Mouse (Mus musculus): ENCODE results near the gene Dok3. TPM values are rescaled to one million over a fixed set of nuclear protein-coding genes. Genes with fewer than 3 reads are reported as not detected.

The Dok3 gene
- polyA plus RNA-seq, 1 experiment from 2014 or later, result 2.5 TPM

DNA sequence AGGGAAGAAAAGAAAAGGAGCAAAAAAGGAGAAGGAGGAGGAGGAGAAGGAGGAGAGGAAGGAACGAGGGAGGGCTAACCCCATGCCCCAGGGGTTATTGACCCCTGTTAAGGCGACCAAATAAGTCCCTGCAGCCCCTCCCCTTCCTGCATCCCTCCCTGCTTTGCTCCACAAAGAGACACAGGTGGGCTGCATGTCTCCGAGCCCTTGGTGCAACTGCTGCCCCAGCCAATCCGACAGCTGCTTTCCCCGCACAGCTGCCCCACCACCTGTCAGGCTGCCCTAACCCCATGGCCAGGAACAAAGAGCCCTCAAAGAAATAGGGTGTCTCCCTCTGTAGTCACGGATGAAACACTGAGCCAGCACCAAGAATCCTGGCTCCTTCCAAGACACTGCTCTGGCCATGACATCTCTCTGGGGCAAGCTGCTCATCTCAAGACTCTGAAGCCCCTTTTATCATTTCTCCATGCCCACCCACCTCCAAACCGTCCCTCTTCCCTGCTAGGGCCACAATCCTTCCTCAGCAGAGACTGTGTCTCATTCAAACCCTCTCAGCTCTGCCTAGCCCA lies 44.5 kb downstream of the Dok3 start:
- Histone ChIP-seq H3K27ac (peak overlapping the region; percentile 63), H3K4me2 (replicated peaks) (peak overlapping the region; percentile 95), H3K27me3 (no peaks in the 10 kb centered on the region), H3K9ac (peak overlapping the region; percentile 98), H3K4me1 (peaks cover 43% of the 10 kb centered on the region), H3K4me3 (peak overlapping the region; percentile 85), H3K36me3 (peaks cover 46% of the 10 kb centered on the region), H3K9me3 (no peaks in the 10 kb centered on the region)
- ATAC-seq (ENCODE audit: insufficient number of reproducible peaks, insufficient read depth, low FRiP score, low TSS enrichment), result no peak
- 16% methylated on average over 7 of the region's 7 CpGs for WGBS

- 0 out of 2 replicates have a peak overlapping the region, but pooled peaks have one; percentile 98 for H3K9ac ChIP-seq
- WGBS, result 36% methylated on average over 15 of the region's 15 CpGs
- H3K9me3 ChIP-seq, result no peaks in the 10 kb centered on the region
- H3K36me3 ChIP-seq, result peaks cover 56% of the 10 kb centered on the region
- H3K27ac ChIP-seq, result no peak overlapping the region
- no peak for ATAC-seq (ENCODE audit: insufficient number of reproducible peaks, insufficient read depth, low FRiP score, low TSS enrichment)
- H3K4me1 ChIP-seq, result peaks cover 43% of the 10 kb centered on the region
- peak overlapping the region; percentile 95 for H3K4me2 ChIP-seq (replicated peaks)
- H3K4me3 ChIP-seq, result 0 out of 2 replicates have a peak overlapping the region, but pooled peaks have one; percentile 3
- H3K27me3 ChIP-seq, result no peaks in the 10 kb centered on the region
Observed at GRCm38 (mm10) chr13:55483593-55483992, 45.5 kb downstream of the Dok3 start.

- 38% methylated on average over 9 of the region's 9 CpGs for WGBS
- Histone ChIP-seq H3K9me3 (no peaks in the 10 kb centered on the region), H3K36me3 (peaks cover 56% of the 10 kb centered on the region), H3K9ac (no peak overlapping the region), H3K27me3 (no peaks in the 10 kb centered on the region), H3K4me3 (no peak overlapping the region), H3K4me1 (peaks cover 39% of the 10 kb centered on the region), H3K4me2 (replicated peaks) (peak overlapping the region; percentile 95), H3K27ac (no peak overlapping the region)
- no peak for ATAC-seq (ENCODE audit: insufficient number of reproducible peaks, insufficient read depth, low FRiP score, low TSS enrichment)
Observed at GRCm38 (mm10) chr13:55483071-55483470, 46.0 kb downstream of the Dok3 start.

DNA sequence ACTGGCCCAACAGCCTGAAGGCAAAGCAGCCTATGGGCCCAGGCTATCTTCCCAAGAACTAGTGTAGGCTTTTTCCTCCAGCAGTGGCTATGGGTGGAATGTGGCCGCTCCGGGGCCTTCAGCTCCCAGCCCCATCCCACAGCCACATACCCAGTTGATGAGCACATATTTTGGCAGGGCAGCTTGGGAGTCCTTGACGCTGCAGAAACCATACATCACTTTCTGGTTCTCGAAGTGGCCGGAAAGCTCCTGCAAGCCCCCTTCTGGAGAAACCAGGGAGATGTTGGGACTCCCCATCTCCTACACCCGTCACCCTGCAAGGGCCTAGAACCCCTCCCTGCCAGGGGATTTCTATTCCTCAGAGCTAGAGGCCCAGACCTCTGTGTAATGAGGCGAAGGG lies 46.6 kb downstream of the Dok3 start:
- no peak overlapping the region for H3K4me2 ChIP-seq (replicated peaks)
- no peak for ATAC-seq (ENCODE audit: insufficient number of reproducible peaks, insufficient read depth, low FRiP score, low TSS enrichment)
- 85% methylated on average over 7 of the region's 7 CpGs for WGBS

GRCm38 (mm10) chr13:55479929-55480328 lies 49.2 kb downstream of the Dok3 start:
- no peak for ATAC-seq (ENCODE audit: insufficient number of reproducible peaks, insufficient read depth, low FRiP score, low TSS enrichment)
- H3K4me2 ChIP-seq (replicated peaks), result no peak overlapping the region
- no peak overlapping the region for H3K9ac ChIP-seq
- no peaks in the 10 kb centered on the region for H3K27me3 ChIP-seq
- H3K9me3 ChIP-seq, result no peaks in the 10 kb centered on the region
- H3K27ac ChIP-seq, result no peak overlapping the region
- peaks cover 22% of the 10 kb centered on the region for H3K4me1 ChIP-seq
- H3K36me3 ChIP-seq, result peaks cover 81% of the 10 kb centered on the region
- H3K4me3 ChIP-seq, result no peak overlapping the region

More for the DNA sequence above, 46.6 kb downstream of the Dok3 start:
- Histone ChIP-seq H3K36me3 (peaks cover 62% of the 10 kb centered on the region), H3K4me3 (no peak overlapping the region), H3K4me1 (peaks cover 38% of the 10 kb centered on the region), H3K27ac (no peak overlapping the region), H3K9me3 (no peaks in the 10 kb centered on the region), H3K27me3 (no peaks in the 10 kb centered on the region), H3K9ac (no peak overlapping the region)

DNA sequence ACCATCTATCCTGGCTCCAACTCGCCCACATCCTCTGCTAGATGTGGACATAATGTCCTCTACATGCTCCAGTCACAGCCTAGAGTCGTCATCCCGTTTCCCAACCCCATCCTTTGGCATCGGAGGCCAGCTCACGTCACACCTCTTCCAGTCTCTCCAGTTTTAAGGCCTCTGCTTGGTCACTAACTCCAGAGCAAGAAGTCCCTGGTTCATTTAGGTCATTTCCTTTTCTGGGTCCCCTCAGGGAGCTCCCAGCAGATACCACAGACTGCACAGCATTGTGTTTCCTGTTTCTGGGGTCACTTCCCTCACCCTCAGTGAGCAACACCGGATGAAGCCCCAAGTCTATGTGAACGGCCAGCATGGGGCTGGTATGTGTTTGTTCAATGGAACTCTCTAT lies 50.1 kb downstream of the Dok3 start:
- no peaks in the 10 kb centered on the region for H3K27me3 ChIP-seq
- ATAC-seq (ENCODE audit: insufficient number of reproducible peaks, insufficient read depth, low FRiP score, low TSS enrichment), result no peak
- peaks cover 14% of the 10 kb centered on the region for H3K4me1 ChIP-seq
- 83% methylated on average over 7 of the region's 7 CpGs for WGBS
- no peak overlapping the region for H3K4me3 ChIP-seq
- no peak overlapping the region for H3K27ac ChIP-seq
- H3K9me3 ChIP-seq, result no peaks in the 10 kb centered on the region
- no peak overlapping the region for H3K9ac ChIP-seq
- peaks cover 88% of the 10 kb centered on the region for H3K36me3 ChIP-seq
- H3K4me2 ChIP-seq (replicated peaks), result no peak overlapping the region

DNA sequence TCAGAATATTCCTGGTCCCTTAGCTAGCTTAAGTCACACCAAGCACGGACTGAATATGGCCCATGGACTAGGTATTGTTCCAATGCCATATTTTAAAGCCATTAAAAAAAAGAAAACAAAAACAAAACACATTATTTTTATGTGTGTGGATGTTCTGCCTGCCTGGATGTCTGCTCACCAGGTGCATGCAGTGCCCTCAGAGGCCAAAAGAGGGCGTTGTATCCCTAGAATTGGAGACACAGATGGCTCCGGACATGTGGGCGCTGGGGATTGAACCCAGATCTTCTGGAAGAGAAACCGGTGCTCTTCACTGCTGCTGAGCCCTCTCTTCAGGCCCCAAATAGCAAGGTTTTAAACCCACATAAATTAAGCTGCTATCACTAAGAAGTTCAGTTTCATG lies 51.1 kb downstream of the Dok3 start:
- Histone ChIP-seq H3K4me2 (replicated peaks) (no peak overlapping the region), H3K4me1 (peaks cover 12% of the 10 kb centered on the region), H3K4me3 (no peak overlapping the region), H3K27me3 (no peaks in the 10 kb centered on the region), H3K9ac (no peak overlapping the region), H3K27ac (no peak overlapping the region), H3K9me3 (no peaks in the 10 kb centered on the region), H3K36me3 (peaks cover 86% of the 10 kb centered on the region)
- no peak for ATAC-seq (ENCODE audit: insufficient number of reproducible peaks, insufficient read depth, low FRiP score, low TSS enrichment)
- WGBS, result 48% methylated on average over 5 of the region's 5 CpGs

DNA sequence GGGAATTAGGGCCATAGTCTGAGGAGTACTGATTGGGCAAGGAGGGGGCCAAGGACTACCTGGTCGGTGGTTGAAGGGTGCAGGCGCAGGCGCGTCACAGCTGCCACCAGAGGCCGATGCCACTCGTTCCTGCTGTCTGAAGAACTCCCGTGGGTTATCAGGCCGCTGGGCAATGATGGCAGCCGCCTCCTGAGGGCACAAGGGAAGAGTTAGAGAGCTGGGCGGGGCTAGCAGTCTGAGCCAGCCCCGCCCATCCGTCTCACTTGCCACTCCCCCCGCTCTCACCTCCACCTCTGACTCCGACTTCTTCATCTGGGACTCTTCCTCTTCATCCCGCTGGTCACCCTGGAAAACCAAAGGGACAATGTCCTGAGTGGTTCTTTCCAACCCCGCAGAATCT lies 51.6 kb downstream of the Dok3 start:
- WGBS, result 68% methylated on average over 16 of the region's 16 CpGs
- no peak overlapping the region for H3K4me3 ChIP-seq
- ATAC-seq (ENCODE audit: insufficient number of reproducible peaks, insufficient read depth, low FRiP score, low TSS enrichment), result no peak
- H3K9ac ChIP-seq, result no peak overlapping the region
- H3K27ac ChIP-seq, result no peak overlapping the region
- peaks cover 81% of the 10 kb centered on the region for H3K36me3 ChIP-seq
- no peaks in the 10 kb centered on the region for H3K9me3 ChIP-seq
- H3K4me1 ChIP-seq, result peaks cover 14% of the 10 kb centered on the region; the same call in 1 of the 2 replicates
- no peak overlapping the region for H3K4me2 ChIP-seq (replicated peaks)
- no peaks in the 10 kb centered on the region for H3K27me3 ChIP-seq

DNA sequence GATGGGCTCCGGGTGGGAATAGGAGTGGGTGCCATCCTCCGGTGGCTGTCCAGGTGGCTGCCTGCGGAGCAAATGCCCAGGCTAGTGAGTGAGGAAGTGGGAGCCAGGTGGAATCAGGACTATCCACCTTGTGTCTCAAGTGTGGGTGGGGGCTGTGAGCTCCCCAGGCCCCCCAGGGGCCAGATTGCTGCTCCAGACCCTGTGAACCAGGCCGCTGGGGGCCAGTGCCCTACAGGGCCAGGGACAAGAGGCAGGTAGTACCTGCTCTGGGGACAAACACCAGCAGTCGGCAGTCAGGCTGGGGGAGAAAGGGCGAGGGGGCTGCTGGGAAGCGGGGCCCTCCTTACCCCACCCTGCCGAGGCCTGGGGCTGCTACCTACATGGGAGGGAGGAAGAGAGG lies 52.8 kb downstream of the Dok3 start:
- H3K9ac ChIP-seq, result no peak overlapping the region
- no peaks in the 10 kb centered on the region for H3K27me3 ChIP-seq
- peaks cover 68% of the 10 kb centered on the region for H3K36me3 ChIP-seq
- 93% methylated on average over 8 of the region's 8 CpGs for WGBS
- H3K9me3 ChIP-seq, result no peaks in the 10 kb centered on the region
- no peak overlapping the region for H3K4me3 ChIP-seq
- peaks cover 15% of the 10 kb centered on the region for H3K4me1 ChIP-seq
- H3K4me2 ChIP-seq (replicated peaks), result no peak overlapping the region
- no peak for ATAC-seq (ENCODE audit: insufficient number of reproducible peaks, insufficient read depth, low FRiP score, low TSS enrichment)
- no peak overlapping the region for H3K27ac ChIP-seq

DNA sequence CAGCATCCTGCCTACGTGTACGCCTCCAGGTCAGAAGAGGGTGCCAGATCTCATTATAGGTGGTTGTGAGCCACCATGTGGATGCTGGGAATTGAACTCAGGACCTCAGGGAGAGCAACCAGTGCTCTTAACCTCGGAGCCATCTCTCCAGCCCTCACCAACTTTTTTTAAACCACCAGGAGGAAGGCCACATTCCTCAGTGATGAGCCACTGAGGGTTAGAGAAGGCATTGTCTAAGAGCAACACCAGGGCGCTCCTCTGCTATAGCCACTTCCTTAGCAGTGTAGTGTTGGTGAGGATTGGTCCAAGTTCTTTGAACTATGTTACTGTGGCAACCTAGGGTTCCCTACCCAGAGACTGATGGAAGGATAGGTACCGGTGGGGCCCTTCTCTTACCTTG lies 53.3 kb downstream of the Dok3 start:
- Histone ChIP-seq H3K4me1 (peaks cover 20% of the 10 kb centered on the region), H3K4me3 (no peak overlapping the region), H3K27ac (no peak overlapping the region), H3K9me3 (no peaks in the 10 kb centered on the region), H3K4me2 (replicated peaks) (no peak overlapping the region), H3K9ac (no peak overlapping the region), H3K27me3 (no peaks in the 10 kb centered on the region), H3K36me3 (peaks cover 63% of the 10 kb centered on the region)
- ATAC-seq (ENCODE audit: insufficient number of reproducible peaks, insufficient read depth, low FRiP score, low TSS enrichment), result no peak
- WGBS, result 89% methylated on average over 5 of the region's 5 CpGs

- Histone ChIP-seq H3K27ac (no peak overlapping the region), H3K4me1 (peaks cover 25% of the 10 kb centered on the region), H3K4me2 (replicated peaks) (no peak overlapping the region), H3K27me3 (no peaks in the 10 kb centered on the region), H3K9me3 (no peaks in the 10 kb centered on the region), H3K9ac (no peak overlapping the region), H3K36me3 (peaks cover 52% of the 10 kb centered on the region), H3K4me3 (no peak overlapping the region)
- WGBS, result 49% methylated on average over 5 of the region's 5 CpGs
- no peak for ATAC-seq (ENCODE audit: insufficient number of reproducible peaks, insufficient read depth, low FRiP score, low TSS enrichment)
Observed at GRCm38 (mm10) chr13:55474621-55475069, 54.5 kb downstream of the Dok3 start.

DNA sequence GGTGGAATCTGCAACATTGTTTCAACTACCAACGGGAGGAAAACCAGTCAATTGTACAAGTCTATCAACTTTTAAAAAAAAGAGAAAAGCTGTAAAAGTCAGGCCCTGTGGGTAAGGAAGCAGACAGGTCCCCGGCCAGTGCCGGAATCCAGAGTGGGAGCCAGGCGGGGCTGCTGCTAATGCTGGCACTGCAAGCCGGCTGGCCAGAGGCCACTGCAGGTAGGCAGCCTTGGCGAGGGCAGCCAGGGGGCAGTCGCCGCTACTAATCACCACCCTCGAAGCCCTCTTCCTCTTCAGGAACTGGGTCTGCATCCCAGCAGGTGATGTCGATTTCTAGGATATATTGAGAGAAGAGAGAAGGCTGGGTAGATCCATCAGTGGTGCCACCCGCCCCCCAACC lies 55.1 kb downstream of the Dok3 start:
- no peak overlapping the region for H3K9ac ChIP-seq
- H3K27me3 ChIP-seq, result no peaks in the 10 kb centered on the region; the same call in 1 of the 2 replicates
- H3K4me3 ChIP-seq, result no peak overlapping the region
- no peak overlapping the region for H3K4me2 ChIP-seq (replicated peaks)
- H3K9me3 ChIP-seq, result no peaks in the 10 kb centered on the region
- peaks cover 25% of the 10 kb centered on the region for H3K4me1 ChIP-seq
- H3K27ac ChIP-seq, result no peak overlapping the region
- peaks cover 45% of the 10 kb centered on the region for H3K36me3 ChIP-seq
- WGBS, result 73% methylated on average over 11 of the region's 11 CpGs
- no peak for ATAC-seq (ENCODE audit: insufficient number of reproducible peaks, insufficient read depth, low FRiP score, low TSS enrichment)
